Mouse (Mus musculus): ENCODE data around the gene Ms4a13. TPM values are rescaled to one million over a fixed set of nuclear protein-coding genes. Genes with fewer than 3 reads are reported as not detected.

Ms4a13 gene
- polyA plus RNA-seq (2012; rRNA removed) (not detected in 2 replicates), polyA plus RNA-seq (2014; fragmentation: Nextera tagmentation; extraction: Ambion mirVana) (not detected in 2 replicates)

- Histone ChIP-seq H3K36me3 (ENCODE audit: control insufficient read depth, insufficient read depth, low read length) (no peaks in the 10 kb centered on the region), H3K4me1 (ENCODE audit: control insufficient read depth, insufficient read depth, low read length) (no peaks in the 10 kb centered on the region), H3K9me3 (ENCODE audit: control insufficient read depth, low read length) (no peaks in the 10 kb centered on the region), H3K27ac (replicated peaks; ENCODE audit: low read depth, low read length) (no peak within 1 kb of the TSS), H3K4me3 (replicated peaks; ENCODE audit: low read length) (no peak within 1 kb of the TSS), H3K9ac (ENCODE audit: low read depth, low read length, severe bottlenecking) (no peak within 1 kb of the TSS), H3K4me2 (replicated peaks; ENCODE audit: low read depth, low read length, severe bottlenecking) (no peak within 1 kb of the TSS), H3K27me3 (ENCODE audit: control insufficient read depth, insufficient read depth, low read length) (no peaks in the 10 kb centered on the region)
- WGBS, result 72% methylated on average over 12 of the region's 12 CpGs
- no peak for ATAC-seq (ENCODE audit: low FRiP score, low read depth)
- no peak for TF ChIP-seq POLR2A (IDR thresholded peaks at IDR 0.05; ENCODE audit: borderline replicate concordance, extremely low read depth, insufficient read depth, insufficient read length)
- no peak for DNase-seq (ENCODE audit: low spot score)
Measured at GRCm38 (mm10) chr19:11196546-11196945, at the start of gene Ms4a13. Ms4a13 (minus strand) TSS chr19:11196737.

- H3K9ac ChIP-seq (ENCODE audit: low read depth, low read length, severe bottlenecking), result no peak overlapping the region
- H3K27me3 ChIP-seq (ENCODE audit: control insufficient read depth, insufficient read depth, low read length), result no peaks in the 10 kb centered on the region
- no peak for DNase-seq (ENCODE audit: low spot score)
- ATAC-seq (ENCODE audit: low FRiP score, low read depth), result no peak
- no peaks in the 10 kb centered on the region for H3K4me1 ChIP-seq (ENCODE audit: control insufficient read depth, insufficient read depth, low read length)
- no peaks in the 10 kb centered on the region for H3K9me3 ChIP-seq (ENCODE audit: control insufficient read depth, low read length)
- no peak overlapping the region for H3K4me3 ChIP-seq (replicated peaks; ENCODE audit: low read length)
- no peak for TF ChIP-seq POLR2A (IDR thresholded peaks at IDR 0.05; ENCODE audit: borderline replicate concordance, extremely low read depth, insufficient read depth, insufficient read length)
- no peaks in the 10 kb centered on the region for H3K36me3 ChIP-seq (ENCODE audit: control insufficient read depth, insufficient read depth, low read length)
- no peak overlapping the region for H3K27ac ChIP-seq (replicated peaks; ENCODE audit: low read depth, low read length)
- no peak overlapping the region for H3K4me2 ChIP-seq (replicated peaks; ENCODE audit: low read depth, low read length, severe bottlenecking)
Measured at GRCm38 (mm10) chr19:11244230-11244629, 47.7 kb upstream of the Ms4a13 start.

- 57% methylated on average over 5 of the region's 5 CpGs for WGBS
- Histone ChIP-seq H3K9me3 (ENCODE audit: control insufficient read depth, low read length) (no peaks in the 10 kb centered on the region), H3K4me1 (ENCODE audit: control insufficient read depth, insufficient read depth, low read length) (no peaks in the 10 kb centered on the region), H3K4me2 (replicated peaks; ENCODE audit: low read depth, low read length, severe bottlenecking) (no peak overlapping the region), H3K27ac (replicated peaks; ENCODE audit: low read depth, low read length) (no peak overlapping the region), H3K27me3 (ENCODE audit: control insufficient read depth, insufficient read depth, low read length) (no peaks in the 10 kb centered on the region), H3K9ac (ENCODE audit: low read depth, low read length, severe bottlenecking) (no peak overlapping the region), H3K36me3 (ENCODE audit: control insufficient read depth, insufficient read depth, low read length) (no peaks in the 10 kb centered on the region), H3K4me3 (replicated peaks; ENCODE audit: low read length) (no peak overlapping the region)
- DNase-seq (ENCODE audit: low spot score) (no peak), ATAC-seq (ENCODE audit: low FRiP score, low read depth) (no peak)
- no peak for TF ChIP-seq POLR2A (IDR thresholded peaks at IDR 0.05; ENCODE audit: borderline replicate concordance, extremely low read depth, insufficient read depth, insufficient read length)
Measured at GRCm38 (mm10) chr19:11242560-11242959, 46.0 kb upstream of the Ms4a13 start.

GRCm38 (mm10) chr19:11235820-11236219 lies 39.3 kb upstream of the Ms4a13 start:
- no peaks in the 10 kb centered on the region for H3K36me3 ChIP-seq (ENCODE audit: control insufficient read depth, insufficient read depth, low read length)
- H3K9me3 ChIP-seq (ENCODE audit: control insufficient read depth, low read length), result no peaks in the 10 kb centered on the region
- DNase-seq (ENCODE audit: low spot score) (no peak), ATAC-seq (ENCODE audit: low FRiP score, low read depth) (no peak)
- H3K4me2 ChIP-seq (replicated peaks; ENCODE audit: low read depth, low read length, severe bottlenecking), result no peak overlapping the region
- H3K27me3 ChIP-seq (ENCODE audit: control insufficient read depth, insufficient read depth, low read length), result no peaks in the 10 kb centered on the region
- no peak for TF ChIP-seq POLR2A (IDR thresholded peaks at IDR 0.05; ENCODE audit: borderline replicate concordance, extremely low read depth, insufficient read depth, insufficient read length)
- no peak overlapping the region for H3K4me3 ChIP-seq (replicated peaks; ENCODE audit: low read length)
- H3K9ac ChIP-seq (ENCODE audit: low read depth, low read length, severe bottlenecking), result no peak overlapping the region
- H3K4me1 ChIP-seq (ENCODE audit: control insufficient read depth, insufficient read depth, low read length), result 0 out of 2 replicates have a peak, but pooled peaks cover 3% of the 10 kb centered on the region
- H3K27ac ChIP-seq (replicated peaks; ENCODE audit: low read depth, low read length), result no peak overlapping the region

- Histone ChIP-seq H3K27me3 (ENCODE audit: control insufficient read depth, insufficient read depth, low read length) (no peaks in the 10 kb centered on the region), H3K36me3 (ENCODE audit: control insufficient read depth, insufficient read depth, low read length) (no peaks in the 10 kb centered on the region), H3K9ac (ENCODE audit: low read depth, low read length, severe bottlenecking) (no peak overlapping the region), H3K4me1 (ENCODE audit: control insufficient read depth, insufficient read depth, low read length) (0 out of 2 replicates have a peak, but pooled peaks cover 3% of the 10 kb centered on the region), H3K27ac (replicated peaks; ENCODE audit: low read depth, low read length) (0 out of 2 replicates have a peak overlapping the region, but pooled peaks have one; percentile 38), H3K9me3 (ENCODE audit: control insufficient read depth, low read length) (no peaks in the 10 kb centered on the region), H3K4me3 (replicated peaks; ENCODE audit: low read length) (no peak overlapping the region), H3K4me2 (replicated peaks; ENCODE audit: low read depth, low read length, severe bottlenecking) (no peak overlapping the region)
- DNase-seq (ENCODE audit: low spot score) (peak; percentile 18), ATAC-seq (ENCODE audit: low FRiP score, low read depth) (no peak)
- WGBS, result 19% methylated on average over 5 of the region's 5 CpGs
- no peak for TF ChIP-seq POLR2A (IDR thresholded peaks at IDR 0.05; ENCODE audit: borderline replicate concordance, extremely low read depth, insufficient read depth, insufficient read length)
Measured at GRCm38 (mm10) chr19:11234921-11235735, 38.6 kb upstream of the Ms4a13 start.
